In the genomic region with DNA sequence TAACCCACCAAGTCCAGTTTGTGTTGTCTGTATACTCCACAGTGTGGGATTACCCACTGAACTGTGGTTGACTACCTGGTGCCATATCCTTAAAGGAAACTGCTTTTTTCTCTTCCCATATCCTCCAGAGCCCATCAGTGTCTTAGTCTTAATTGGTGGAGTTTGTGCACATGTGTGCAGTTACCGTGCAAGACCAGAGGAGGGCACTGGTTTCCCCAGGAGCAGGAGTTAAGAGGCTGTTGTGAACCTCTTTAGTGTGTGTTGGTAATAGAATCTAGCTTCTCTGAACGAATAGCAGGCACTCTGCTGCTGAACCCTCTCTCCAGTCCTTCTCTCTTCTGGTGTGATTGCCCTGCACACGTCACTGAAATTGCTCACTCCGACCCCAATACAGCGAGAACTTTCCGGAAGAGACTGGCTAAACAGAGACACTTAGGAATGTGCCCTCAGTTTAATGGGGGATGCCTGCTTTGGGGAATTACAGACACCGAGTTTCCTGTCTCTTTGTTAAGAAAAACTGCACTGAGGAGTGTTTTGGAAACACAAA, we compare ENCODE assay signal across 10 mouse cellular contexts. TPM values are rescaled to one million over a fixed set of nuclear protein-coding genes. Genes with fewer than 3 reads are reported as not detected.
DNase-seq lines count a peak whose midpoint lies in the region; ATAC-seq lines count a peak whose summit lies in the region.
"Had no signal": no experiment of that assay in that cellular context is flagged by ENCODE, and none has a peak within 500 bp of the region (broad histone marks: within the 10 kb centered on the region; RNA-seq: fewer than 3 reads in every experiment).

No protein-coding gene starts in this region.

- no peak overlapping the region for H3K4me3 ChIP-seq in embryonic facial prominence, embryonic 11.5 days (ENCODE audit: low read depth, low read length)
- no peak overlapping the region for H3K4me3 ChIP-seq in embryonic facial prominence, embryonic 10.5 days
- H3K4me3 ChIP-seq in lung, embryonic 16.5 days (ENCODE audit: low read length): no peak overlapping the region
- H3K4me3 ChIP-seq: hindbrain, embryonic 12.5 days; liver, embryonic 15.5 days had no signal

- WGBS in embryonic facial prominence, embryonic 11.5 days: 73% methylated on average over 7 of the region's 7 CpGs
- WGBS in embryonic facial prominence, embryonic 10.5 days: 75% methylated on average over 7 of the region's 7 CpGs
- 61% methylated on average over 7 of the region's 7 CpGs for WGBS in lung, embryonic 16.5 days

- no peaks in the 10 kb centered on the region for H3K9me3 ChIP-seq in embryonic facial prominence, embryonic 11.5 days (replicated peaks; ENCODE audit: control insufficient read depth, low read length)
- no peaks in the 10 kb centered on the region for H3K9me3 ChIP-seq in embryonic facial prominence, embryonic 10.5 days
- H3K9me3 ChIP-seq in lung, embryonic 16.5 days (ENCODE audit: control insufficient read depth, low read length): no peaks in the 10 kb centered on the region
- H3K9me3 ChIP-seq: hindbrain, embryonic 12.5 days; liver, embryonic 15.5 days had no signal

- H3K9ac ChIP-seq in embryonic facial prominence, embryonic 11.5 days (replicated peaks; ENCODE audit: low read length): no peak overlapping the region
- H3K9ac ChIP-seq in lung, embryonic 16.5 days (ENCODE audit: low read length): no peak overlapping the region
- H3K9ac ChIP-seq: hindbrain, embryonic 12.5 days; liver, embryonic 15.5 days had no signal

- no peaks in the 10 kb centered on the region for H3K27me3 ChIP-seq in embryonic facial prominence, embryonic 11.5 days (ENCODE audit: control insufficient read depth, insufficient read depth, low read length)
- H3K27me3 ChIP-seq in embryonic facial prominence, embryonic 10.5 days (replicated peaks; ENCODE audit: low read depth, poor library complexity, severe bottlenecking): no peaks in the 10 kb centered on the region
- H3K27me3 ChIP-seq in lung, embryonic 16.5 days (ENCODE audit: control insufficient read depth, insufficient read depth, low read depth, low read length): no peaks in the 10 kb centered on the region
- H3K27me3 ChIP-seq: hindbrain, embryonic 12.5 days; liver, embryonic 15.5 days had no signal

- no peak for ATAC-seq in embryonic facial prominence, embryonic 11.5 days (replicated peaks; ENCODE audit: insufficient number of reproducible peaks, low FRiP score, low TSS enrichment, low read depth)
- ATAC-seq in lung, embryonic 16.5 days (ENCODE audit: low read depth): no peak
- ATAC-seq in erythroid progenitor cell, adult 5-6 weeks (replicated peaks; ENCODE audit: low FRiP score, poor library complexity, severe bottlenecking): no peak

- H3K36me3 ChIP-seq in embryonic facial prominence, embryonic 11.5 days (replicated peaks; ENCODE audit: control insufficient read depth, insufficient read depth, low read depth, low read length): no peaks in the 10 kb centered on the region
- H3K36me3 ChIP-seq in embryonic facial prominence, embryonic 10.5 days (replicated peaks): no peaks in the 10 kb centered on the region
- no peaks in the 10 kb centered on the region for H3K36me3 ChIP-seq in lung, embryonic 16.5 days (ENCODE audit: control insufficient read depth, insufficient read depth, low read length)
- H3K36me3 ChIP-seq: hindbrain, embryonic 12.5 days; liver, embryonic 15.5 days had no signal

- H3K27ac ChIP-seq in embryonic facial prominence, embryonic 11.5 days (replicated peaks; ENCODE audit: low read depth, low read length): no peak overlapping the region
- H3K27ac ChIP-seq in embryonic facial prominence, embryonic 10.5 days (replicated peaks): no peak overlapping the region
- H3K27ac ChIP-seq in lung, embryonic 16.5 days (ENCODE audit: low read length): peak overlapping the region; percentile 17
- H3K27ac ChIP-seq: hindbrain, embryonic 12.5 days; liver, embryonic 15.5 days had no signal

- H3K4me1 ChIP-seq in embryonic facial prominence, embryonic 11.5 days (ENCODE audit: control insufficient read depth, insufficient read depth, low read length): no peaks in the 10 kb centered on the region
- no peaks in the 10 kb centered on the region for H3K4me1 ChIP-seq in embryonic facial prominence, embryonic 10.5 days
- H3K4me1 ChIP-seq in lung, embryonic 16.5 days (replicated peaks; ENCODE audit: control insufficient read depth, insufficient read depth, low read length): no peaks in the 10 kb centered on the region
- H3K4me1 ChIP-seq: hindbrain, embryonic 12.5 days; liver, embryonic 15.5 days had no signal

- no peak overlapping the region for H3K4me2 ChIP-seq in embryonic facial prominence, embryonic 11.5 days (ENCODE audit: low read depth, low read length)
- H3K4me2 ChIP-seq in lung, embryonic 16.5 days (ENCODE audit: low read depth, low read length): no peak overlapping the region
- H3K4me2 ChIP-seq: hindbrain, embryonic 12.5 days; liver, embryonic 15.5 days had no signal

- DNase-seq in embryonic facial prominence, embryonic 11.5 days (ENCODE audit: low spot score): peak; percentile 1
- DNase-seq in embryonic facial prominence, embryonic 10.5 days (ENCODE audit: low spot score): no peak
- no peak for DNase-seq in lung, postnatal 36 days
- DNase-seq in kidney, adult 18-20 months: peak; percentile 41
- peak; percentile 20 for DNase-seq in thymus, postnatal 0 days (ENCODE audit: low spot score)
- no peak for DNase-seq in c-Kit-positive CD71-positive TER-119-positive erythroid progenitor cells, embryonic 14.5 days (ENCODE audit: low spot score)

RNA-seq across cellular contexts. Expression of a gene that starts 39.1 kb away (rescaled TPM):
- polyA plus RNA-seq in embryonic facial prominence, embryonic 11.5 days (2014; fragmentation: Nextera tagmentation; extraction: Ambion mirVana): 5.9 and 7.1 TPM in 2 replicates
- 5.8 and 7.7 TPM in 2 replicates for polyA plus RNA-seq in embryonic facial prominence, embryonic 10.5 days (2016; fragmentation: Nextera tagmentation; extraction: Ambion mirVana)
- 6.4 and 7.3 TPM in 2 replicates for polyA plus RNA-seq in lung, embryonic 16.5 days (2015; fragmentation: Nextera tagmentation; extraction: Ambion mirVana)
- 17.7 and 18.6 TPM in 2 replicates for polyA plus RNA-seq in thymus, postnatal 0 days (2015; fragmentation: Nextera tagmentation; extraction: Ambion mirVana)
- 1.1 TPM in 1 of 2 replicates, not detected in the other for total RNA-seq in erythroid progenitor cell, adult 5-6 weeks (2015; ENCODE audit: low replicate concordance)
- 0.45 and 2.8 TPM in 2 replicates for total RNA-seq in erythroid progenitor cell, adult 5-6 weeks (2017; ENCODE audit: low replicate concordance)

Comparison
In these comparisons a context has a peak if more than half of its experiments do, and no peak if none do; other contexts are left out.
1. DNase-seq: peak in embryonic facial prominence, embryonic 11.5 days (single experiment), kidney, adult 18-20 months (single experiment) and thymus, postnatal 0 days (single experiment); none in embryonic facial prominence, embryonic 10.5 days (single experiment), lung, postnatal 36 days (single experiment) and c-Kit-positive CD71-positive TER-119-positive erythroid progenitor cells, embryonic 14.5 days (single experiment).